Mouse (Mus musculus) embryonic facial prominence, embryonic 11.5 days (tissue): Measurements from ENCODE around the gene Kcnq5. TPM values are rescaled to one million over a fixed set of nuclear protein-coding genes. Genes with fewer than 3 reads are reported as not detected.
A peak's percentile ranks its signal among the peaks of the same experiment; 100 is the strongest.

ENCODE experiments used
- ATAC-seq: fragments of 200-750 bp; cut with Nextera tagmentation; replicated peaks from 2 replicates; pipeline ENCODE4 v1.8.0; 2017; ENCODE audit warnings: low read depth; ENCODE audit not compliant: insufficient number of reproducible peaks, low FRiP score, low TSS enrichment
- DNase-seq: peaks from one replicate; pipeline ENCODE4 v3.0.0-alpha.2; 2015; ENCODE audit warnings: low spot score
- H3K27ac ChIP-seq: fragments of 300-500 bp; sonication (generic); replicated peaks from 2 replicates; pipeline ENCODE4 v1.5.1; 2014; ENCODE audit warnings: mild to moderate bottlenecking, low read depth, low read length, control low read depth
- H3K27me3 ChIP-seq: fragments of 300-500 bp; sonication (generic); 2 replicates; pipeline ENCODE4 v1.6.1; 2014; ENCODE audit warnings: mild to moderate bottlenecking, low read length, moderate library complexity, mixed read lengths; ENCODE audit not compliant: control insufficient read depth, insufficient read depth
- H3K36me3 ChIP-seq: fragments of 300-500 bp; sonication (generic); replicated peaks from 2 replicates; pipeline ENCODE4 v1.6.1; 2014; ENCODE audit warnings: low read depth, mild to moderate bottlenecking, low read length, moderate library complexity, mixed read lengths; ENCODE audit not compliant: control insufficient read depth, insufficient read depth
- H3K4me1 ChIP-seq: fragments of 300-500 bp; sonication (generic); 2 replicates; pipeline ENCODE4 v1.6.1; 2014; ENCODE audit warnings: low read length, mixed read lengths; ENCODE audit not compliant: control insufficient read depth, insufficient read depth
- H3K4me2 ChIP-seq: fragments of 300-500 bp; sonication (generic); 2 replicates; pipeline ENCODE4 v1.6.1; 2014; ENCODE audit warnings: low read depth, mild to moderate bottlenecking, control low read depth, low read length, moderate library complexity
- H3K4me3 ChIP-seq: fragments of 300-500 bp; sonication (generic); 2 replicates; pipeline ENCODE4 v1.5.1; 2014; ENCODE audit warnings: low read depth, low read length, control low read depth
- H3K9ac ChIP-seq: fragments of 300-500 bp; sonication (generic); replicated peaks from 2 replicates; pipeline ENCODE4 v1.6.1; 2014; ENCODE audit warnings: mild to moderate bottlenecking, control low read depth, low read length
- H3K9me3 ChIP-seq: fragments of 300-500 bp; sonication (generic); replicated peaks from 2 replicates; pipeline ENCODE4 v1.6.1; 2016; ENCODE audit warnings: mild to moderate bottlenecking, low read length, inconsistent platforms, mixed read lengths; ENCODE audit not compliant: control insufficient read depth
- WGBS: fragments of 180-500 bp; shearing (Covaris S2); extraction: QIAGEN DNeasy Blood & Tissue Kit; methylation state at CpG from one replicate; pipeline ENCODE4 v1.1.7; 2014; 5-methylcytosine and 5-hydroxymethylcytosine counted together
- polyA plus RNA-seq: library from polyadenylated mRNA; unstranded; fragments of >200 nt; fragmentation: Nextera tagmentation; extraction: Ambion mirVana; gene quantifications from 2 replicates; pipeline ENCODE4 v1.2.1, GENCODE M21; 2014

Gene Kcnq5
- polyA plus RNA-seq, 1 experiment from 2014 or later = 1.1 TPM

- DNase-seq (no peak), ATAC-seq (peak; percentile 53)
- Histone ChIP-seq H3K36me3 (no peaks in the 10 kb centered on the region), H3K4me2 (peak overlapping the region; percentile 89), H3K4me1 (no peaks in the 10 kb centered on the region; the same call in 1 of the 2 replicates), H3K9ac (peak overlapping the region; percentile 62), H3K9me3 (no peaks in the 10 kb centered on the region), H3K27ac (no peak overlapping the region), H3K27me3 (no peaks in the 10 kb centered on the region), H3K4me3 (peak overlapping the region; percentile 57)
- WGBS = under 1% methylated on average over 48 of the region's 48 CpGs
These were observed 1.1 kb downstream of the Kcnq5 start for GRCm38 (mm10) chr1:21960421-21961250.

- no peak for DNase-seq
- 23% methylated on average over 8 of the region's 8 CpGs for WGBS
These were observed 2.0 kb downstream of the Kcnq5 start for GRCm38 (mm10) chr1:21959648-21960285.

GRCm38 (mm10) chr1:21958013-21958412, 3.7 kb downstream of the Kcnq5 start:
- no peak for DNase-seq
- Histone ChIP-seq H3K4me3 (no peak overlapping the region), H3K4me1 (no peaks in the 10 kb centered on the region), H3K27ac (no peak overlapping the region), H3K9me3 (no peaks in the 10 kb centered on the region), H3K36me3 (no peaks in the 10 kb centered on the region), H3K27me3 (no peaks in the 10 kb centered on the region), H3K9ac (no peak overlapping the region), H3K4me2 (no peak overlapping the region)
- 64% methylated on average over 4 of the region's 4 CpGs for WGBS
- ATAC-seq = no peak

More at GRCm38 (mm10) chr1:21959648-21960285, 2.0 kb downstream of the Kcnq5 start:
- Histone ChIP-seq H3K4me3 (no peak overlapping the region; the same call in 1 of the 2 replicates), H3K9ac (no peak overlapping the region), H3K4me2 (peak overlapping the region; percentile 89; the same call in 1 of the 2 replicates), H3K4me1 (no peaks in the 10 kb centered on the region; the same call in 1 of the 2 replicates), H3K27ac (no peak overlapping the region), H3K9me3 (no peaks in the 10 kb centered on the region), H3K27me3 (no peaks in the 10 kb centered on the region), H3K36me3 (no peaks in the 10 kb centered on the region)
- ATAC-seq = no peak

GRCm38 (mm10) chr1:21940831-21941230, 20.9 kb downstream of the Kcnq5 start:
- no peaks in the 10 kb centered on the region for H3K4me1 ChIP-seq
- no peak overlapping the region for H3K4me2 ChIP-seq
- no peaks in the 10 kb centered on the region for H3K27me3 ChIP-seq
- ATAC-seq = no peak
- no peak for DNase-seq
- no peak overlapping the region for H3K4me3 ChIP-seq
- H3K27ac ChIP-seq = no peak overlapping the region
- H3K36me3 ChIP-seq = no peaks in the 10 kb centered on the region
- no peaks in the 10 kb centered on the region for H3K9me3 ChIP-seq
- H3K9ac ChIP-seq = no peak overlapping the region
- 86% methylated on average over 4 of the region's 4 CpGs for WGBS

GRCm38 (mm10) chr1:21927182-21927581, 34.6 kb downstream of the Kcnq5 start:
- H3K9ac ChIP-seq = no peak overlapping the region
- no peaks in the 10 kb centered on the region for H3K4me1 ChIP-seq
- H3K4me3 ChIP-seq = no peak overlapping the region
- WGBS = 87% methylated on average over 4 of the region's 4 CpGs
- ATAC-seq = no peak
- H3K27ac ChIP-seq = no peak overlapping the region
- no peaks in the 10 kb centered on the region for H3K9me3 ChIP-seq
- DNase-seq = no peak
- H3K27me3 ChIP-seq = no peaks in the 10 kb centered on the region
- no peak overlapping the region for H3K4me2 ChIP-seq
- H3K36me3 ChIP-seq = no peaks in the 10 kb centered on the region

GRCm38 (mm10) chr1:21923293-21923642, 38.5 kb downstream of the Kcnq5 start:
- no peak overlapping the region for H3K9ac ChIP-seq
- ATAC-seq (no peak), DNase-seq (no peak)
- 85% methylated on average over 1 of the region's 1 CpGs for WGBS
- H3K9me3 ChIP-seq = no peaks in the 10 kb centered on the region
- H3K27ac ChIP-seq = no peak overlapping the region
- no peaks in the 10 kb centered on the region for H3K27me3 ChIP-seq
- H3K36me3 ChIP-seq = no peaks in the 10 kb centered on the region
- no peak overlapping the region for H3K4me2 ChIP-seq
- H3K4me1 ChIP-seq = no peaks in the 10 kb centered on the region
- no peak overlapping the region for H3K4me3 ChIP-seq

- ATAC-seq (no peak), DNase-seq (no peak)
- Histone ChIP-seq H3K4me3 (no peak overlapping the region), H3K4me2 (no peak overlapping the region), H3K9ac (no peak overlapping the region), H3K27me3 (no peaks in the 10 kb centered on the region), H3K27ac (no peak overlapping the region), H3K9me3 (no peaks in the 10 kb centered on the region), H3K36me3 (no peaks in the 10 kb centered on the region), H3K4me1 (no peaks in the 10 kb centered on the region)
- 88% methylated on average over 8 of the region's 8 CpGs for WGBS
These were observed 39.0 kb downstream of the Kcnq5 start for GRCm38 (mm10) chr1:21922578-21923292.
